Mouse (Mus musculus): ENCODE results near the gene Anxa8.

Anxa8 gene

DNA sequence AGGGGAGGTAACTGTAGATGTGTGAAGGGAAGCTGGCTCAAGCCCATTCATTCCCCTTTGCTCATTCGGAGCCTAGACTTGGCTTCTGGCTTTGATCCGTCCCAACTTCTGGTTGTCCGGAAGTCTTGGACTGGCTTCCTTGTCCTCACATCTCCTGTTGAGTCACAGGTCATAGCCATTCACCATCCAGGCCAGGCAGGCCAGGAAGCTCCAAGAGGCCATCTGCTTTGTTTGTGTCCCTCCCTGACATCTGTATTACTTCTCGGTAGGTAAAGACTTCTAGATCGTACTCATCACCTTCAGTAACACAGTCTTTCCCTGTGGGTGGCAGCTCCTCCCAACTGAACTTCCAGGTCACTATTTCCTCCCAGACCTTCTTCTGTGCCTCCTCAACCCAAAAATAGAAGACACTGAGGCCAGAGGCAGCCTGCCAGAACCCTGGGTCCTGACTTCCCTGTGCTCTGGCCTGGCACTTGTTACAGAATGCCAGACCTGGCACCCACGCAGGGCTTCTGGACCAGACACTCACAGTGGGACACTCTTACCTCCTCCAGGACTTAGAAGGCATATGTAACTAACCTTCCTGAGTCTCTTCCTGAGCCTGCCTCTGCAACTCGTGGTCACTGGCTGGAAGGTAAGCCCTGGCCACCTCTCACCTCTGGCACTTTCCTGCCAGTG is 33.4 kb downstream of the Anxa8 start:
- peak in 1 of 2 experiments; percentile 27 for DNase-seq (ENCODE audit: inconsistent age in 2 of 2, low spot score in 1 of 2)

DNA sequence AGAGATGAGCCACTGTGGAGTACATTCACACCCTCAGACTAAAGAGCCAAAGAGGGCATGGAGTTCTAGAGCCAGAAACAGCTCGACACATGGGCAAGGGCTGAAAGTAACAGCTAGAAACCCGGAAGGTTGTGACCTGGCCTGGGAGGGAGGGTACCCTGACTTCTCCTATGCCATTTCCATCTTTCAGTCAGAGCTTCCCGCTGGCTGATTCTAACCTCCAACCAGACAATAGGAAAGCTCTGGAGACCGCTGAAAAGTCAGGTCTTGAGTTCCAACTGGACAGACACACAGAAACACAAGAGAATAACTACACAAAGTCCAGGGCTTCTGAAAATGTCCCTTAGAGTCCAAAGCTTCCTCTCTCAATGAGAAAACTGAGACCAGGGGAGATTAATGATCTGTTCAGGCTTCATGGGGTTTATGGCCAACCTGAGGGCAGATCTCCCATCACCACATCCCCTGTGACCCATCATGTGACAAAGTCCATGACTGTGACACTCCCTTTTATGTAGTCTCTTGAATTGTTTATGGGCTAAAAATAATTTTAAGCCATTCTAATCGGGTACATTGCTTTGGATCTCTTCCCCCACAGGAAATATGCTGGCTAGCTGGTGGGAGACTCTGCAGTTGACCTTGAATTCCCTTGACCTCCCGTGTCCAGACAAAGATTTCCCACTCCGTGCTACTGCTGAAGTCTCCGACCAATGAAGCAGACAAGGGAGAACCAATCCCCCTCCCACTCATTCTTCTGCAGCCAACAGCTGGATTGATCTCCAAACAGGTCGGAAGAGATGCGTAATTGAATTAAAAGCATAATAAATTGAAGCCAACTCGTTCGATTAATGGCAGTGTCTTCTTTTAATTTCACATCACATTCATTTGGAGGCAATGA is 34.5 kb downstream of the Anxa8 start:
- DNase-seq (ENCODE audit: inconsistent age in 2 of 2, low spot score in 1 of 2): no peak

DNA sequence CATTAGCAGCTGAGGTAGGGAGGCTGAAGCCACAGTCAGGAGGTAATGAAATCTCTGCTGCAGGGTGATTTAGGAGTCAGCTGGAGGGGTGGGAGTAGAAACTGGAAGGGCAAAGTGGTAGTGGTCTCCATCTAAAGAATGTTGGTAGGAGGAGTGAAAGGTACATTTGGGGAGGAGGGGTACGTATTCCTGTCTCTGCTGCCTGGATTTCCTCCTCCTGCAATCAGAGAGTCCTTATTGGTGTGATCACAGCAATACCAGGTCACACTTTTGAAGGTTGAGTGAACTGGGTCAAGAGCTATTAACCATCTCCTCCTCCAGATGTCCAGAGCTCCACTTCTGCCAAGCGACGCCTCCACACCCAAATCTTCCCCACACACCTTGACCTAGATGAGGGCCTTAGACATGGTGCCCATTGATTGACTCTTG is 35.2 kb downstream of the Anxa8 start:
- DNase-seq (ENCODE audit: inconsistent age in 2 of 2, low spot score in 1 of 2): no peak

DNA sequence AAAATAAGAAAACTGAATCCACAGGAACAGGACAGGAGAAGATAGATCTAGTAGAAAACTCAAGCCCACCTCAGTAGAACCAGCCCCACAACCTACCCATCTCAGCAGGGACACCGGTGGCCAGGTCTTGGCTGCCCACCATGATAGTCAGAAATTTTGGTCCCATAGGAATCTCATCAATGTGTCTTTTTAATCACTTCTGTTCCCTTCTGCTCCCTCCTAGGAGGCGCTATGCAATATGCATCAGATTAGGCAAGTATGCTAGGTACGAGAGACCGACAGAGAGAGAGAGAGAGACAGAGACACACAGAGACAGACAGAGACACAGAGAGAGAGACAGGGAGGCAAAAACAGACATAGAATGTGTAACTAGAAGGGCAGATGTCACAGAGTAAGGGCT is 35.9 kb downstream of the Anxa8 start:
- no peak for DNase-seq (ENCODE audit: inconsistent age in 2 of 2, low spot score in 1 of 2)

DNA sequence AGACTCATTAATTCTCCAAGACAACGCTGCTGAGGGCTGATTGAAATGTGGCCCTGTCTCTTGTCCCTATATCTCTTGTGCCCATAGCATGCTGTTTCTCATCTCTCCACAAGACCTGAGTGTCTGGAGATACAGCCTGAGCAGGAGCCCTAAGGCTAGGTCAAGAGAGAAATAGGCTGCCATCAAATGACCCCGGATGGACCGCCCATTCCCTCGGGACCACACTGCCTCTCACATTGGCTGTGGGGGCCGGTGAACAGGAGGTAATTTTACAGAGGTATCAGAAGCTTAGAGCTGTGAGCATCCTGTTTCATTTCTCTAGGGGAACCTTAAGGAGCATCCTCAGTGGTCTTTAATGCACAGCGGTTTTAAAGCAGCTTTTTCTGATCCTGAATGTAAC is 45.4 kb downstream of the Anxa8 start:
- DNase-seq (ENCODE audit: inconsistent age in 2 of 2, low spot score in 1 of 2): no peak

DNA sequence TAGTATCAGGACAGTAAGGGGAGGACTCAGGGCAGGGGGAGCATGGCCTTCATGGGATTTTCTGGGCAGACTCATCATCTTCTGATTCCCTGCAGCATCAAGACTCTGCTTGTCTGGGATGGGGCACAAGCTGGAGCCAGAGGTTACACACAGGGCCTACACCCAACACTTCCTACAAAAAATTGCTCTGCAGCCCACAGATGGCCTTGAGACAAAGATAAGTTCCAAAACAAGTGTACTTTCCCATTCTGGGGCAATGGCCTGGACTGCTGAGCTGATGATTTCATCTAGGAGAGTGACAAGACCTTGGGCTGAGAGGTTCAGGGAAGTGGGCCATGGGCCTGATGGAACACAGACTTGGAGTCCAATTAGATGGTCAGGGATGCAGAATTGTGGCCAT is 49.6 kb downstream of the Anxa8 start:
- DNase-seq (ENCODE audit: inconsistent age in 2 of 2, low spot score in 1 of 2): peak; percentile 56 to 69

DNA sequence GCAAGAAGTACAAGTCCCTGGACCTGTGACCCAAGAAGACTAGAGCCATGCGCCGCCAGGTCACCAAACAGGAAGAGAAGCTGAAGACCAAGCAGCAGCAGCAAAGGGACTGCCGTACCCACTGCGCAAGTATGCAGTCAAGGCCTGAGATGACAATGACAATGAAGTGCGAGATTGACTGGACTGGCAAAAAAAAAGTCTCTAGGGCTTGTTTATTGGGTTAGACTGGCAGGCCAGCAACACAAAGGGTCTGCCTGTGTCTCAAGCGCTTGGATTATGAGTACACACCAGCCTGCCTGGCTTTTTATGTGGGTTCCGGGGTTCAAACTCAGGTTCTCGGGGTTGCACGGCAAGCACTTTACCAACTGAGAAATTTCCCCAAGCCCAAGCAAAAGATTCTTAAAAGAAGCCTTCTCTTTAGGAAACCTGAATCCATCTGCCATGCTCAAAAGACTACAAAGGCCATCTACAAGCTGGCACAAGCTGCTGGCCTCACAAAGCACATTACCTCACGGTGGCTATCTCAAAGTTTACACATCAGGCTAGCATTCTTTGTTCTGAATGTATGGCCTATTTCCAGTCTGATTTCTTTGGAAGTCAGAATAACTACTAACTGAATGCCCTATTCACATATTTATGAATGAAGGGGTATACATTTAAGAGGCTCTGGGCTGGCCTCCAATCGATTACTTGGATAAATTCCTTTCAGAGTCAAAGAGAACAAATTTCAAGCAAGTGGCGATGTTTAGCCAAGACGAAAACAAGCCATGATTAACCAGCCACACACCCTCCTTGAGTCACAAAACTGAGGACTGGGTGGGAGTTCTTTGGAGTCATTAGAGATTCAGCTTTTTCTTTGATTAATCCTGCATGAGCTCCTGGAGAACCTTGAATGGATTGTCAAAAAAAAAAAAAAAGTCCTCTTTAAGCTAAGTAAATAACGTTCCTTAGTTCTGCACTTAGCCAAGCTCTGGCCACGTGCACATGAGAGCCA is 54.2 kb downstream of the Anxa8 start:
- no peak for DNase-seq (ENCODE audit: inconsistent age in 2 of 2, low spot score in 1 of 2)

DNA sequence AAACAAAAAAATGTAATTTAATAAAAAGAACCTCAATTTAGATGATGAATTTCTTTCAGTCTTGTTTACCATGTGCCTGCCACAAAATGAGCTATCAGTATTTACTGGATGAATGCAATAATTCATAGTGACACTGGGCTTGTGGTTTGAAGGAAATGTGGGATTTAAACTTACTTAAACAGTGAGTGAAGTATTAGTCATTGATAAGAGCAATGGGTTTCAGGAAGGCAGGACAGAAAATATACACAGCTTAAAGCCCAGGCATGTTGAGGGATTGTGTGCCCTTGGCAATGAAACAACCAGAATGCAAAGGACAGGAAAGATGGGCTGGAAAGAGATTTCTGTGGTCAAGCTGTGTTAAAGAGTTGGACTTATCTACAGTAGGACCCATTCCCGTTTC is 56.5 kb downstream of the Anxa8 start:
- DNase-seq (ENCODE audit: inconsistent age in 2 of 2, low spot score in 1 of 2): no peak

DNA sequence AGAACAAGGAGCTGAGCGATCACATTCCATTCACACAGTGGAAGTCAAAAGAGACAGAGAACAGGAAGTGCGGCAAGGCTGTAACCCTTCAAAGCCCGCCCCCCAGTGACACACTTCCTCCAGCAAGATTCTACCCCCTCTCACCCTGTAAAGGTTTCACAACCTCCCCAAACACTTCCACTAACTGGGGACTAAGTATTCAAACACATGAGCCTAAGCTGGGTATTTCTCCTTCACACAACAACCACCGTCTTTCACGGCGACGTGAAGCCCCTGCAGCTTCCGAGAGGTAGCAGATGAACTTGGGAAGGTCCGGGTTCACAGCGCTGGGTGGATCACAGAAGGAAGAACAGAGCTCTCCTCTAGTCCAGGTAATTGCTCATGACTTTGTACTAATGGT is 57.1 kb downstream of the Anxa8 start:
- no peak for DNase-seq (ENCODE audit: inconsistent age in 2 of 2, low spot score in 1 of 2)

All from adrenal gland, adult (tissue).